Mouse (Mus musculus): Measurements from ENCODE around the gene Ercc8. TPM values are rescaled to one million over a fixed set of nuclear protein-coding genes. Genes with fewer than 3 reads are reported as not detected.
A peak's percentile ranks its signal among the peaks of the same experiment; 100 is the strongest.

Ercc8 gene
- polyA plus RNA-seq (2014; fragmentation: Nextera tagmentation; extraction: Ambion mirVana): 19.4 and 20.8 TPM in 2 replicates

- Histone ChIP-seq H3K9ac (ENCODE audit: low read length) (peak within 1 kb of the TSS; percentile 63), H3K4me1 (replicated peaks; ENCODE audit: control insufficient read depth, insufficient read depth, low read length) (peaks cover 11% of the 10 kb centered on the region), H3K9me3 (ENCODE audit: control insufficient read depth, low read length) (no peaks in the 10 kb centered on the region), H3K4me3 (ENCODE audit: low read depth, low read length) (peak within 1 kb of the TSS; percentile 72), H3K27me3 (replicated peaks; ENCODE audit: control insufficient read depth, insufficient read depth, low read length) (no peaks in the 10 kb centered on the region), H3K36me3 (ENCODE audit: control insufficient read depth, insufficient read depth, low read length) (peaks cover 5% of the 10 kb centered on the region), H3K27ac (ENCODE audit: low read depth) (no peak within 1 kb of the TSS), H3K4me2 (ENCODE audit: low read length) (peak within 1 kb of the TSS; percentile 96)
- peak; percentile 100 for DNase-seq (ENCODE audit: low spot score)
- ATAC-seq (replicated peaks; ENCODE audit: low FRiP score, low TSS enrichment, low read depth): peak; percentile 99
- under 1% methylated on average over 47 of the region's 47 CpGs for WGBS
Observed at GRCm38 (mm10) chr13:108158465-108159240, at the start of gene Ercc8, which contains the start of gene Ndufaf2. Gene Ercc8 (plus strand): TSS chr13:108158731. Gene Ndufaf2 (minus strand): TSS chr13:108158623.

GRCm38 (mm10) chr13:108110929-108111328 is 47.6 kb upstream of the Ercc8 start:
- Histone ChIP-seq H3K36me3 (ENCODE audit: control insufficient read depth, insufficient read depth, low read length) (no peaks in the 10 kb centered on the region), H3K4me1 (replicated peaks; ENCODE audit: control insufficient read depth, insufficient read depth, low read length) (peaks cover 8% of the 10 kb centered on the region; the same call in 1 of the 2 replicates), H3K9me3 (ENCODE audit: control insufficient read depth, low read length) (no peaks in the 10 kb centered on the region), H3K4me2 (ENCODE audit: low read length) (no peak overlapping the region), H3K27ac (ENCODE audit: low read depth) (no peak overlapping the region), H3K27me3 (replicated peaks; ENCODE audit: control insufficient read depth, insufficient read depth, low read length) (no peaks in the 10 kb centered on the region), H3K9ac (ENCODE audit: low read length) (no peak overlapping the region), H3K4me3 (ENCODE audit: low read depth, low read length) (no peak overlapping the region)
- 82% methylated on average over 6 of the region's 6 CpGs for WGBS
- no peak for ATAC-seq (replicated peaks; ENCODE audit: low FRiP score, low TSS enrichment, low read depth)
- DNase-seq (ENCODE audit: low spot score): no peak

- no peak for DNase-seq (ENCODE audit: low spot score)
- no peaks in the 10 kb centered on the region for H3K27me3 ChIP-seq (replicated peaks; ENCODE audit: control insufficient read depth, insufficient read depth, low read length)
- H3K36me3 ChIP-seq (ENCODE audit: control insufficient read depth, insufficient read depth, low read length): no peaks in the 10 kb centered on the region
- H3K4me1 ChIP-seq (replicated peaks; ENCODE audit: control insufficient read depth, insufficient read depth, low read length): peaks cover 8% of the 10 kb centered on the region; the same call in 1 of the 2 replicates
- no peak overlapping the region for H3K4me3 ChIP-seq (ENCODE audit: low read depth, low read length)
- H3K9me3 ChIP-seq (ENCODE audit: control insufficient read depth, low read length): no peaks in the 10 kb centered on the region
- no peak overlapping the region for H3K27ac ChIP-seq (ENCODE audit: low read depth)
- WGBS: 71% methylated on average over 5 of the region's 5 CpGs
- no peak overlapping the region for H3K9ac ChIP-seq (ENCODE audit: low read length)
- ATAC-seq (replicated peaks; ENCODE audit: low FRiP score, low TSS enrichment, low read depth): no peak
- H3K4me2 ChIP-seq (ENCODE audit: low read length): no peak overlapping the region
Observed at GRCm38 (mm10) chr13:108113536-108113935, 45.0 kb upstream of the Ercc8 start.

- no peak overlapping the region for H3K4me2 ChIP-seq (ENCODE audit: low read length)
- no peak overlapping the region for H3K4me3 ChIP-seq (ENCODE audit: low read depth, low read length)
- 74% methylated on average over 3 of the region's 3 CpGs for WGBS
- no peak overlapping the region for H3K27ac ChIP-seq (ENCODE audit: low read depth)
- H3K9ac ChIP-seq (ENCODE audit: low read length): no peak overlapping the region
- ATAC-seq (replicated peaks; ENCODE audit: low FRiP score, low TSS enrichment, low read depth) (no peak), DNase-seq (ENCODE audit: low spot score) (no peak)
- H3K36me3 ChIP-seq (ENCODE audit: control insufficient read depth, insufficient read depth, low read length): no peaks in the 10 kb centered on the region
- H3K9me3 ChIP-seq (ENCODE audit: control insufficient read depth, low read length): no peaks in the 10 kb centered on the region
- no peaks in the 10 kb centered on the region for H3K27me3 ChIP-seq (replicated peaks; ENCODE audit: control insufficient read depth, insufficient read depth, low read length)
- peaks cover 8% of the 10 kb centered on the region; the same call in 1 of the 2 replicates for H3K4me1 ChIP-seq (replicated peaks; ENCODE audit: control insufficient read depth, insufficient read depth, low read length)
Observed at GRCm38 (mm10) chr13:108114257-108114656, 44.3 kb upstream of the Ercc8 start.

GRCm38 (mm10) chr13:108117654-108118053 is 40.9 kb upstream of the Ercc8 start:
- no peak overlapping the region for H3K4me3 ChIP-seq (ENCODE audit: low read depth, low read length)
- no peaks in the 10 kb centered on the region for H3K36me3 ChIP-seq (ENCODE audit: control insufficient read depth, insufficient read depth, low read length)
- peaks cover 16% of the 10 kb centered on the region; the same call in 1 of the 2 replicates for H3K4me1 ChIP-seq (replicated peaks; ENCODE audit: control insufficient read depth, insufficient read depth, low read length)
- H3K27me3 ChIP-seq (replicated peaks; ENCODE audit: control insufficient read depth, insufficient read depth, low read length): no peaks in the 10 kb centered on the region
- H3K4me2 ChIP-seq (ENCODE audit: low read length): no peak overlapping the region
- DNase-seq (ENCODE audit: low spot score): no peak
- H3K9ac ChIP-seq (ENCODE audit: low read length): no peak overlapping the region
- no peaks in the 10 kb centered on the region for H3K9me3 ChIP-seq (ENCODE audit: control insufficient read depth, low read length)
- no peak overlapping the region for H3K27ac ChIP-seq (ENCODE audit: low read depth)
- ATAC-seq (replicated peaks; ENCODE audit: low FRiP score, low TSS enrichment, low read depth): no peak

- Histone ChIP-seq H3K27me3 (replicated peaks; ENCODE audit: control insufficient read depth, insufficient read depth, low read length) (no peaks in the 10 kb centered on the region), H3K36me3 (ENCODE audit: control insufficient read depth, insufficient read depth, low read length) (no peaks in the 10 kb centered on the region), H3K9ac (ENCODE audit: low read length) (no peak overlapping the region), H3K4me1 (replicated peaks; ENCODE audit: control insufficient read depth, insufficient read depth, low read length) (peaks cover 19% of the 10 kb centered on the region; the same call in 1 of the 2 replicates), H3K27ac (ENCODE audit: low read depth) (no peak overlapping the region), H3K9me3 (ENCODE audit: control insufficient read depth, low read length) (no peaks in the 10 kb centered on the region), H3K4me2 (ENCODE audit: low read length) (no peak overlapping the region), H3K4me3 (ENCODE audit: low read depth, low read length) (no peak overlapping the region)
- ATAC-seq (replicated peaks; ENCODE audit: low FRiP score, low TSS enrichment, low read depth) (no peak), DNase-seq (ENCODE audit: low spot score) (no peak)
- 50% methylated on average over 1 of the region's 1 CpGs for WGBS
Observed at GRCm38 (mm10) chr13:108118188-108118587, 40.3 kb upstream of the Ercc8 start.

GRCm38 (mm10) chr13:108119411-108120310 is 38.9 kb upstream of the Ercc8 start:
- Histone ChIP-seq H3K4me2 (ENCODE audit: low read length) (no peak overlapping the region), H3K9ac (ENCODE audit: low read length) (no peak overlapping the region), H3K27me3 (replicated peaks; ENCODE audit: control insufficient read depth, insufficient read depth, low read length) (no peaks in the 10 kb centered on the region), H3K36me3 (ENCODE audit: control insufficient read depth, insufficient read depth, low read length) (no peaks in the 10 kb centered on the region), H3K4me1 (replicated peaks; ENCODE audit: control insufficient read depth, insufficient read depth, low read length) (peaks cover 21% of the 10 kb centered on the region; the same call in 1 of the 2 replicates), H3K9me3 (ENCODE audit: control insufficient read depth, low read length) (no peaks in the 10 kb centered on the region), H3K27ac (ENCODE audit: low read depth) (no peak overlapping the region), H3K4me3 (ENCODE audit: low read depth, low read length) (no peak overlapping the region)
- no peak for DNase-seq (ENCODE audit: low spot score)
- no peak for ATAC-seq (replicated peaks; ENCODE audit: low FRiP score, low TSS enrichment, low read depth)
- WGBS: 41% methylated on average over 9 of the region's 9 CpGs

- WGBS: 42% methylated on average over 15 of the region's 15 CpGs
- H3K36me3 ChIP-seq (ENCODE audit: control insufficient read depth, insufficient read depth, low read length): no peaks in the 10 kb centered on the region
- no peak overlapping the region for H3K4me3 ChIP-seq (ENCODE audit: low read depth, low read length)
Observed at GRCm38 (mm10) chr13:108123109-108123723, 35.3 kb upstream of the Ercc8 start.

More at GRCm38 (mm10) chr13:108123109-108123723, 35.3 kb upstream of the Ercc8 start:
- no peaks in the 10 kb centered on the region for H3K9me3 ChIP-seq (ENCODE audit: control insufficient read depth, low read length)
- no peak overlapping the region for H3K9ac ChIP-seq (ENCODE audit: low read length)
- no peak for DNase-seq (ENCODE audit: low spot score)
- H3K27ac ChIP-seq (ENCODE audit: low read depth): no peak overlapping the region
- no peaks in the 10 kb centered on the region for H3K27me3 ChIP-seq (replicated peaks; ENCODE audit: control insufficient read depth, insufficient read depth, low read length)
- ATAC-seq (replicated peaks; ENCODE audit: low FRiP score, low TSS enrichment, low read depth): no peak
- H3K4me2 ChIP-seq (ENCODE audit: low read length): no peak overlapping the region
- peaks cover 14% of the 10 kb centered on the region; the same call in 1 of the 2 replicates for H3K4me1 ChIP-seq (replicated peaks; ENCODE audit: control insufficient read depth, insufficient read depth, low read length)

All from intestine, embryonic 14.5 days (tissue).